ENCODE assay signal across 18 mouse cellular contexts in the genomic region with DNA sequence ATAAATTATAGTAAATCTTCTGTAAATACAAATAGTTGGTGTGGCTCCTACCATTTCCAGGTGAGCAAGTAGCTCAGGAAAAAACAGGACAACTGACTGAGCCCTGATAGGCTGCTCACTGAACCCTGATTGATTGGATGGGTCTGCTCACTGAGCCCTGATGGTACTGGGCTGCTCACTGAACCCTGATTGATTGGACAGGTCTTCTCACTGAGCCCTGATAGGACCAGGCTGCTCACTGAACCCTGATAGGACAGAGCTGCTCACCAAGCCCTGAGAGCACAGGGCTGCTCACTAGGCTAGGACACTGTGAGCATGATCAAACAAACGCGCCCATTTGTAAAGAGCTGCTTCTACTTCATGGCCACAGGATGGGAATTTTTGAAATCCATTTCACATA. TPM values are rescaled to one million over a fixed set of nuclear protein-coding genes. Genes with fewer than 3 reads are reported as not detected.
DNase-seq lines count a peak whose midpoint lies in the region; ATAC-seq and TF ChIP-seq lines count a peak whose summit lies in the region.
"Had no signal": no experiment of that assay in that cellular context is flagged by ENCODE, and none has a peak within 500 bp of the region (broad histone marks: within the 10 kb centered on the region; RNA-seq: fewer than 3 reads in every experiment).

No protein-coding gene starts in this region.

- H3K9me3 ChIP-seq in hindbrain, embryonic 14.5 days (ENCODE audit: control insufficient read depth, low read length): no peaks in the 10 kb centered on the region
- no peaks in the 10 kb centered on the region for H3K9me3 ChIP-seq in midbrain, embryonic 16.5 days (replicated peaks; ENCODE audit: control insufficient read depth, low read length, poor library complexity, severe bottlenecking)
- H3K9me3 ChIP-seq: forebrain, embryonic 13.5 days had no signal

- peak; percentile 71; the same call in 1 of the 2 replicates for ATAC-seq in hindbrain, embryonic 14.5 days (ENCODE audit: low FRiP score)
- peak; percentile 97 for ATAC-seq in midbrain, embryonic 16.5 days
- ATAC-seq in activated CD4-positive, CD25-positive, alpha-beta regulatory T cell, adult 4 months: no peak
- ATAC-seq: forebrain, embryonic 13.5 days had no signal

- H3K27me3 ChIP-seq in hindbrain, embryonic 14.5 days (ENCODE audit: control insufficient read depth, insufficient read depth, low read length): no peaks in the 10 kb centered on the region
- no peaks in the 10 kb centered on the region for H3K27me3 ChIP-seq in midbrain, embryonic 16.5 days (ENCODE audit: control insufficient read depth, insufficient read depth, low read depth, low read length)
- H3K27me3 ChIP-seq: forebrain, embryonic 13.5 days had no signal

- H3K4me1 ChIP-seq in hindbrain, embryonic 14.5 days (replicated peaks; ENCODE audit: control insufficient read depth, insufficient read depth, low read length): no peaks in the 10 kb centered on the region
- no peaks in the 10 kb centered on the region for H3K4me1 ChIP-seq in midbrain, embryonic 16.5 days (ENCODE audit: control insufficient read depth, insufficient read depth, low read length)
- no peaks in the 10 kb centered on the region for H3K4me1 ChIP-seq in lung, adult 2 months (ENCODE audit: control insufficient read depth, insufficient read depth, low read length)
- H3K4me1 ChIP-seq: forebrain, embryonic 13.5 days had no signal

- no peak for TF ChIP-seq POLR2A in lung, adult 2 months (IDR thresholded peaks at IDR 0.05; ENCODE audit: borderline replicate concordance, extremely low read depth, low read depth, low read length)

- no peak overlapping the region for H3K9ac ChIP-seq in hindbrain, embryonic 14.5 days
- no peak overlapping the region for H3K9ac ChIP-seq in midbrain, embryonic 16.5 days (ENCODE audit: low read depth, low read length)
- H3K9ac ChIP-seq: forebrain, embryonic 13.5 days had no signal

- H3K4me2 ChIP-seq in hindbrain, embryonic 14.5 days (replicated peaks): no peak overlapping the region
- H3K4me2 ChIP-seq in midbrain, embryonic 16.5 days (ENCODE audit: low read length): no peak overlapping the region
- H3K4me2 ChIP-seq: forebrain, embryonic 13.5 days had no signal

- H3K27ac ChIP-seq in hindbrain, embryonic 14.5 days: no peak overlapping the region
- no peak overlapping the region for H3K27ac ChIP-seq in midbrain, embryonic 16.5 days (ENCODE audit: low read length)
- H3K27ac ChIP-seq: forebrain, embryonic 13.5 days had no signal

- H3K4me3 ChIP-seq in hindbrain, embryonic 14.5 days (replicated peaks; ENCODE audit: low read length): no peak overlapping the region
- H3K4me3 ChIP-seq in midbrain, embryonic 16.5 days (ENCODE audit: low read depth, low read length): no peak overlapping the region
- no peak overlapping the region for H3K4me3 ChIP-seq in lung, adult 2 months (replicated peaks; ENCODE audit: extremely low read depth, low read depth, low read length)
- H3K4me3 ChIP-seq: forebrain, embryonic 13.5 days had no signal

- peak; percentile 1 for DNase-seq in CD4-positive helper T cell, adult 2 months (ENCODE audit: low read depth, low spot score)
- DNase-seq in R1 (ENCODE audit: low read depth, low spot score): peak; percentile 1
- no peak for DNase-seq in hindbrain, embryonic 14.5 days (ENCODE audit: low spot score)
- DNase-seq in lung, adult 2 months: no peak
- DNase-seq in T-cell, adult 2 months (ENCODE audit: low spot score): no peak
- DNase-seq: adrenal gland, postnatal 14 days; cerebellum, adult 9-10 months; gastrocnemius, postnatal 25 days; kidney, adult 8-10 months; lung, adult 18-20 months; lung, postnatal 36 days; right cerebral cortex, postnatal 25 days; thymus, postnatal 25 days had no signal

- TF ChIP-seq CTCF in lung, adult 2 months (IDR thresholded peaks at IDR 0.05; ENCODE audit: insufficient read depth, low read length): no peak

- WGBS in hindbrain, embryonic 14.5 days: 89% methylated on average over 2 of the region's 2 CpGs
- 95% methylated on average over 2 of the region's 2 CpGs for WGBS in midbrain, embryonic 16.5 days
- 88% methylated on average over 2 of the region's 2 CpGs for WGBS in lung, adult 2 months

- no peaks in the 10 kb centered on the region for H3K36me3 ChIP-seq in hindbrain, embryonic 14.5 days (replicated peaks; ENCODE audit: control insufficient read depth, insufficient read depth)
- H3K36me3 ChIP-seq in midbrain, embryonic 16.5 days (ENCODE audit: control insufficient read depth, insufficient read depth, low read length): no peaks in the 10 kb centered on the region

RNA-seq across cellular contexts. Expression of a gene that starts 15.0 kb away (rescaled TPM):
- 0.32 and 0.61 TPM in 2 replicates for polyA plus RNA-seq in hindbrain, embryonic 14.5 days (2014; fragmentation: Nextera tagmentation; extraction: Ambion mirVana)
- 0.83 and 1.0 TPM in 2 replicates for polyA plus RNA-seq in midbrain, embryonic 16.5 days (2015; fragmentation: Nextera tagmentation; extraction: Ambion mirVana)
- 1 to 10 TPM in 1 of 2 experiments, not detected in 1; 3.1 TPM for polyA plus RNA-seq in activated CD4-positive, CD25-positive, alpha-beta regulatory T cell, adult 4 months (2017; shearing (Covaris generic))
- not detected in 2 replicates for polyA plus RNA-seq in lung, adult 2 months (2012; rRNA removed)
- polyA plus RNA-seq: forebrain, embryonic 13.5 days; large intestine, adult 2 months; liver, adult 2 months had no signal

Comparison
In these comparisons a context has a peak if more than half of its experiments do, and no peak if none do; other contexts are left out.
1. DNase-seq: peak in CD4-positive helper T cell, adult 2 months (single experiment) and R1 (single experiment); none in hindbrain, embryonic 14.5 days (single experiment), lung, adult 2 months (single experiment) and T-cell, adult 2 months (single experiment).